Mouse (Mus musculus) neutrophil, adult 83 days (primary cell): ENCODE measurements around the gene Cd9. TPM values are rescaled to one million over a fixed set of nuclear protein-coding genes. Genes with fewer than 3 reads are reported as not detected.

Source experiments
- total RNA-seq, 2 experiments: library from RNA; stranded (reverse); gene quantifications; one replicate each; pipeline ENCODE4 v1.2.4; 2023

Cd9 gene
- 100 to 1,000 TPM; 209 to 211 TPM for total RNA-seq

DNA sequence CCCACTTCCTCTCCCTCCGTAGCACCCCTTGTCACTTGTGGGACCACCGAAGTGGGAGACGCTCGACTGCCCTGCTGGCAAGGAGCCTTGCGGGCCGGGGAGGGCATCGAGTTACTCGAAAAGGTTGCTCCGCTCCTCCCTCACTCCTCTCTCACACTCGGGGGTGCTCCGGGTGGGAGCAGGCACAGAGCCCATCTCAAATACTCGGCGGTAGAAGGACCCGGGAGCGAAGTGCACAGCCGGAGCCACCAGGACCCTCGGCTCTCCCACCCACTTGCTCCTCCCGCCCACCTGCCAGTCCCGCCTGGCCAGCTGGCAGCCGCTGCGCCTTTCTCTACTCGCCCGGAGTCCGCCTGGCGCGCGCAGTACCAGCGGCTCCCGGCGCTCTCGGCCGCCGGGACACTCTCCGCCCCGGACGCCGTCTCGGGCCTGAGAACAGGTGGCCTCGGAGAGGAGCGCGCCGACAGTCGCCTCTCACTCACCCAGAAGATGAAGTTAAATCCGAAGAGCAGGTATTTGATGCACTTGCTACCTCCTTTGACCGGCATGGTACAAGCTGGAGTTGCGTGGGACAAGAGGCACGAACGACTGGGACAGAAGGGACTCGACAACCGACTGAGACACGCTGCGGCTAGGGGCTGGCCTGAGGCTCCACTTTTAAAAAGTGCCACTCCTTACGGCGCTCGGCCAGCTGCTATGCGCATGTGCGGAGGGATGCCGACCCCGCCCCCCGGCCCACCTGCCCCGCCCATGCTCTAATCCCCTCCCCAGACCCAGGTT lies at the start of gene Cd9:
Gene Cd9 (minus strand): TSS at position 700 of the 780 bp plus-strand sequence.

Other genes with a start within 250 kb of the Cd9 start
- gene Tuba3a, start 208.7 kb downstream of the Cd9 start, total RNA-seq: not detected
- 10 to 100 TPM; 46.0 to 64.6 TPM for gene Ltbr, start 180.9 kb downstream of the Cd9 start, total RNA-seq
- gene Scnn1a, start 174.1 kb downstream of the Cd9 start, total RNA-seq: 10 to 100 TPM; 10.3 to 10.4 TPM
- gene Tnfrsf1a, start 145.4 kb downstream of the Cd9 start, total RNA-seq: 100 to 1,000 TPM; 235 to 287 TPM
- gene Plekhg6, start 114.0 kb downstream of the Cd9 start, total RNA-seq: not detected
- gene Vwf, start 52.0 kb upstream of the Cd9 start, total RNA-seq: 1 to 10 TPM; 3.3 to 4.4 TPM
- not detected for gene Ano2, start 195.6 kb upstream of the Cd9 start, total RNA-seq